Mouse (Mus musculus) limb, embryonic 14.5 days (tissue): ENCODE data around the gene Vtcn1. TPM values are rescaled to one million over a fixed set of nuclear protein-coding genes. Genes with fewer than 3 reads are reported as not detected.
"Not testable (repeated sequence)": the region's sequence is repeated elsewhere in the genome, so short reads cannot be mapped to it uniquely, and the experiment has no call there.

Experiments used
- ATAC-seq: fragments of 200-750 bp; cut with Nextera tagmentation; 2 replicates; pipeline ENCODE4 v1.8.0; 2017; ENCODE audit warnings: low read depth, moderate number of reproducible peaks, moderate TSS enrichment; ENCODE audit not compliant: low FRiP score
- DNase-seq: peaks from one replicate; pipeline ENCODE4 v3.0.0-alpha.2; 2015; ENCODE audit warnings: low spot score
- H3K27ac ChIP-seq: fragments of 300-500 bp; sonication (generic); replicated peaks from 2 replicates; pipeline ENCODE4 v1.5.1; 2014; ENCODE audit warnings: low read depth, mild to moderate bottlenecking, low read length, moderate library complexity, mixed read lengths
- H3K27me3 ChIP-seq: fragments of 300-500 bp; sonication (generic); 2 replicates; pipeline ENCODE4 v1.6.1; 2014; ENCODE audit warnings: low read length, mixed read lengths; ENCODE audit not compliant: control insufficient read depth, insufficient read depth
- H3K36me3 ChIP-seq: fragments of 300-500 bp; sonication (generic); 2 replicates; pipeline ENCODE4 v1.6.1; 2014; ENCODE audit warnings: mild to moderate bottlenecking, low read length, moderate library complexity, mixed read lengths; ENCODE audit not compliant: control insufficient read depth, insufficient read depth
- H3K4me1 ChIP-seq: fragments of 300-500 bp; sonication (generic); 2 replicates; pipeline ENCODE4 v1.6.1; 2014; ENCODE audit warnings: antibody characterized with exemption, low read length, mixed read lengths; ENCODE audit not compliant: control insufficient read depth, insufficient read depth
- H3K4me2 ChIP-seq: fragments of 300-500 bp; sonication (generic); replicated peaks from 2 replicates; pipeline ENCODE4 v1.6.1; 2014; ENCODE audit warnings: low read depth, mild to moderate bottlenecking, low read length, moderate library complexity; ENCODE audit not compliant: severe bottlenecking
- H3K4me3 ChIP-seq: fragments of 300-500 bp; sonication (generic); replicated peaks from 2 replicates; pipeline ENCODE4 v1.5.1; 2014; ENCODE audit warnings: low read length
- H3K9ac ChIP-seq: fragments of 300-500 bp; sonication (generic); 2 replicates; pipeline ENCODE4 v1.6.1; 2014; ENCODE audit warnings: mild to moderate bottlenecking, low read depth, low read length, moderate library complexity; ENCODE audit not compliant: severe bottlenecking
- H3K9me3 ChIP-seq: fragments of 300-500 bp; sonication (generic); 2 replicates; pipeline ENCODE4 v1.6.1; 2016; ENCODE audit warnings: low read length; ENCODE audit not compliant: control insufficient read depth
- POLR2A ChIP-seq: fragments of 200-500 bp; IDR thresholded peaks from 2 replicates; pipeline ENCODE4 v1.8.0; 2012; ENCODE audit warnings: inconsistent platforms, mild to moderate bottlenecking, moderate library complexity, borderline replicate concordance; ENCODE audit not compliant: insufficient read depth, insufficient read length; ENCODE audit errors: extremely low read depth
- WGBS: fragments of 180-500 bp; shearing (Covaris S2); extraction: QIAGEN DNeasy Blood & Tissue Kit; methylation state at CpG from one replicate; pipeline ENCODE4 v1.1.7; 2014; 5-methylcytosine and 5-hydroxymethylcytosine counted together
- polyA plus RNA-seq, 2 experiments: library from polyadenylated mRNA; depleted of rRNA in 1 of 2; stranded (reverse) in 1 of 2; unstranded in 1 of 2; fragments of >200 nt; fragmentation: Nextera tagmentation in 1 of 2; extraction: Ambion mirVana in 1 of 2; gene quantifications; 2 replicates each; pipeline versions ENCODE4 v1.2.1 to v1.2.3; 2012 to 2014

The Vtcn1 gene
- polyA plus RNA-seq, 2 experiments = 0.34 to 0.47 TPM

- no peak for TF ChIP-seq POLR2A
- Histone ChIP-seq H3K9me3 (no peaks in the 10 kb centered on the region), H3K27ac (no peak overlapping the region), H3K4me2 (no peak overlapping the region), H3K27me3 (no peaks in the 10 kb centered on the region), H3K4me3 (no peak overlapping the region), H3K4me1 (0 out of 2 replicates have a peak, but pooled peaks cover 3% of the 10 kb centered on the region), H3K9ac (no peak overlapping the region), H3K36me3 (no peaks in the 10 kb centered on the region)
- ATAC-seq (no peak), DNase-seq (no peak)
- WGBS = 72% methylated on average over 6 of the region's 6 CpGs
Measured at GRCm38 (mm10) chr3:100805925-100806324, 19.3 kb upstream of the Vtcn1 start.

- DNase-seq (no peak), ATAC-seq (no peak)
- Histone ChIP-seq H3K4me1 (no peaks in the 10 kb centered on the region), H3K36me3 (no peaks in the 10 kb centered on the region), H3K4me3 (no peak overlapping the region), H3K4me2 (no peak overlapping the region), H3K9me3 (no peaks in the 10 kb centered on the region), H3K27ac (no peak overlapping the region), H3K9ac (no peak overlapping the region), H3K27me3 (no peaks in the 10 kb centered on the region)
- WGBS = 51% methylated on average over 2 of the region's 2 CpGs
- TF ChIP-seq POLR2A = no peak
Measured at GRCm38 (mm10) chr3:100810461-100810860, 14.8 kb upstream of the Vtcn1 start.

- TF ChIP-seq POLR2A = no peak
- DNase-seq (no peak), ATAC-seq (no peak)
- no peaks in the 10 kb centered on the region for H3K4me1 ChIP-seq
- H3K27me3 ChIP-seq = no peaks in the 10 kb centered on the region
- H3K36me3 ChIP-seq = no peaks in the 10 kb centered on the region
- 74% methylated on average over 2 of the region's 2 CpGs for WGBS
- H3K4me2 ChIP-seq = no peak overlapping the region
- no peaks in the 10 kb centered on the region for H3K9me3 ChIP-seq
- no peak overlapping the region for H3K27ac ChIP-seq
- H3K9ac ChIP-seq = no peak overlapping the region
- no peak overlapping the region for H3K4me3 ChIP-seq
Measured at GRCm38 (mm10) chr3:100811836-100812235, 13.4 kb upstream of the Vtcn1 start.

- 75% methylated on average over 1 of the region's 1 CpGs for WGBS
- not testable (repeated sequence) for H3K36me3 ChIP-seq, H3K9me3 ChIP-seq, H3K4me3 ChIP-seq, H3K9ac ChIP-seq, H3K27me3 ChIP-seq, H3K4me2 ChIP-seq, H3K4me1 ChIP-seq, ATAC-seq, H3K27ac ChIP-seq, DNase-seq
Measured at GRCm38 (mm10) chr3:100815490-100815889, 9.8 kb upstream of the Vtcn1 start.

GRCm38 (mm10) chr3:100818709-100819108 lies 6.5 kb upstream of the Vtcn1 start:
- WGBS = 58% methylated on average over 4 of the region's 4 CpGs
- Histone ChIP-seq H3K9me3 (no peaks in the 10 kb centered on the region), H3K9ac (no peak overlapping the region), H3K4me1 (no peaks in the 10 kb centered on the region), H3K4me2 (no peak overlapping the region), H3K4me3 (no peak overlapping the region), H3K27me3 (no peaks in the 10 kb centered on the region), H3K27ac (no peak overlapping the region), H3K36me3 (no peaks in the 10 kb centered on the region)
- ATAC-seq (no peak), DNase-seq (no peak)
- TF ChIP-seq POLR2A = no peak

GRCm38 (mm10) chr3:100819571-100819970 lies 5.7 kb upstream of the Vtcn1 start:
- WGBS = 95% methylated on average over 5 of the region's 5 CpGs

More at GRCm38 (mm10) chr3:100819571-100819970, 5.7 kb upstream of the Vtcn1 start:
- no peak overlapping the region for H3K4me2 ChIP-seq
- no peaks in the 10 kb centered on the region for H3K27me3 ChIP-seq
- H3K36me3 ChIP-seq = no peaks in the 10 kb centered on the region
- H3K9ac ChIP-seq = no peak overlapping the region
- H3K4me1 ChIP-seq = no peaks in the 10 kb centered on the region
- no peak overlapping the region for H3K27ac ChIP-seq
- no peaks in the 10 kb centered on the region for H3K9me3 ChIP-seq
- H3K4me3 ChIP-seq = no peak overlapping the region
- DNase-seq (no peak), ATAC-seq (no peak)
- TF ChIP-seq POLR2A = no peak
